Mouse (Mus musculus): ENCODE results near the gene Tctex1d2.

- TF ChIP-seq KAT2A (conservative IDR thresholded peaks at IDR 0.05; ENCODE audit: low read depth, low read length): no peak
- no peak for TF ChIP-seq CTCF (IDR thresholded peaks at IDR 0.05 in 2 of 3, conservative IDR thresholded peaks at IDR 0.05 in 1 of 3; ENCODE audit: control insufficient read depth in 1 of 3, insufficient read depth in 1 of 3, low read depth in 2 of 3, low read length in 3 of 3, poor library complexity in 1 of 3, severe bottlenecking in 1 of 3)
- TF ChIP-seq EP300 (IDR thresholded peaks at IDR 0.05; ENCODE audit: low read depth in 1 of 2, low read length in 2 of 2): no peak
- TF ChIP-seq ELF1 (IDR thresholded peaks at IDR 0.05; ENCODE audit: low read depth, low read length): no peak
- no peak for TF ChIP-seq CHD1 (IDR thresholded peaks at IDR 0.05; ENCODE audit: low read depth, low read length)
- no peak for TF ChIP-seq POLR2A (IDR thresholded peaks at IDR 0.05; ENCODE audit: control insufficient read depth in 1 of 2, insufficient read depth in 1 of 2, low read depth in 1 of 2, low read length in 2 of 2, poor library complexity in 1 of 2)
- TF ChIP-seq GATA1 (IDR thresholded peaks at IDR 0.05; ENCODE audit: low read depth, low read length): no peak
- TF ChIP-seq MAFK (IDR thresholded peaks at IDR 0.05; ENCODE audit: borderline replicate concordance, low read depth, low read length): no peak
- TF ChIP-seq POLR2AphosphoS2 (IDR thresholded peaks at IDR 0.05; ENCODE audit: low read length): no peak
- no peak for TF ChIP-seq HCFC1 (IDR thresholded peaks at IDR 0.05; ENCODE audit: low read depth, low read length)
- no peak for TF ChIP-seq NRF1 (IDR thresholded peaks at IDR 0.05; ENCODE audit: insufficient read depth, low read depth, low read length, poor library complexity, severe bottlenecking)
Measured at GRCm38 (mm10) chr16:32396541-32396835, 23.0 kb upstream of the Tctex1d2 start.

All from MEL (cell line).